Mouse (Mus musculus): ENCODE results near the gene 4921524J17Rik. TPM values are rescaled to one million over a fixed set of nuclear protein-coding genes. Genes with fewer than 3 reads are reported as not detected.

The 4921524J17Rik gene
- 60.8 TPM for polyA plus RNA-seq (2014; fragmentation: Illumina TruSeq; extraction: RNeasy Lipid Tissue Mini Kit (QIAGEN cat#74804); ENCODE audit: low read depth, low replicate concordance)

DNA sequence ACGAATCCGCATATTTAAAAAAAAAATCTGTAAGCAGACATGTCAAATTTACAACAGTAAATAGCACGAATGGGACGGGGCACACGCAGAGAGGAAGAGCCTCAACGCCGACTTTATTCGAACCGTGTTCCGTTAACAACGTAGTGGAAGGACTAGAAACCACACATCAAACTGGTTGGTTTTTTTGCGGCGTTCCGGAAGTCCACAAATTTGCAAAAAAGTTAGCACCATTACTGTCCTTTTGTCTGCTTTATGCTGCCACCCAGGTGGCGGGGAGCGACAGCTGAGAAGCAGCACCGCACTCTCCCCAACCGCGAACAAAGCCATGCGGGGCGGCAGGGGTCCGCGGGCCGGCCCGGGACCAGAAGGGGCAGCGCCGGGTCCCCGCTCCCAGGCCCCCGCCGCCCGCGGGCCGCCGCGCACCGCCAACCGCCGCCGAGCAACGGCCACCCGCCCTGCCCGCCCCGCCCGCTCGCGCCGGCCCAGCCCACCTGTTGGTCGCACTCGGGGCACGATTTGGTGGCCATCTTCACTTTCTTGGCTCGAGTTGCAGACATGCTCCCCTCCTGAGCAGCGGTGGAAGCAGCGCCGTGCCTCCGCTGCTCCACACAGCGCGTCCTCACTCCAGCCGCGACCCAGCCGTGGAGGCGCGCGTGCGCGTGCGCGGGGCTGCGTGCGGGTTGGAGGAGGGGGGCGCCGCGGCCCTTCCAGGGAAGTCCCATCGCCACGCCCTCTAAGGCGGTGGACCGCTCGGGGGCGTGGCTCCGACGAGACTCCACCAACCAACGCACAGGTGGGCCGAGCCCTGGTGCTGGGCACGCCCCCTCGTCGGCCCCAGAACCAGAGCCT lies at the start of gene 4921524J17Rik:
4921524J17Rik (minus strand) TSS at position 666 of the 849 bp plus-strand sequence.

GRCm38 (mm10) chr8:85386205-85386604 lies 46.4 kb downstream of the 4921524J17Rik start, which contains the start of gene Mylk3:
Gene Mylk3 (minus strand): TSS chr8:85386345.

Other genes starting within 250 kb of the 4921524J17Rik start
- gene Olfr371, start 206.8 kb downstream of the 4921524J17Rik start, polyA plus RNA-seq (2014; fragmentation: Illumina TruSeq; extraction: RNeasy Lipid Tissue Mini Kit (QIAGEN cat#74804); ENCODE audit: low read depth, low replicate concordance) = 0.67 TPM
- gene Orc6, start 133.2 kb downstream of the 4921524J17Rik start, polyA plus RNA-seq (2014; fragmentation: Illumina TruSeq; extraction: RNeasy Lipid Tissue Mini Kit (QIAGEN cat#74804); ENCODE audit: low read depth, low replicate concordance) = 50.5 TPM
- gene Vps35, start 133.0 kb downstream of the 4921524J17Rik start, polyA plus RNA-seq (2014; fragmentation: Illumina TruSeq; extraction: RNeasy Lipid Tissue Mini Kit (QIAGEN cat#74804); ENCODE audit: low read depth, low replicate concordance) = 247 TPM
- gene Mylk3, start 46.5 kb downstream of the 4921524J17Rik start, polyA plus RNA-seq (2014; fragmentation: Illumina TruSeq; extraction: RNeasy Lipid Tissue Mini Kit (QIAGEN cat#74804); ENCODE audit: low read depth, low replicate concordance) = 1.1 TPM
- gene Gpt2, start 59.7 kb upstream of the 4921524J17Rik start, polyA plus RNA-seq (2014; fragmentation: Illumina TruSeq; extraction: RNeasy Lipid Tissue Mini Kit (QIAGEN cat#74804); ENCODE audit: low read depth, low replicate concordance) = 22.2 TPM
- gene Dnaja2, start 122.5 kb upstream of the 4921524J17Rik start, polyA plus RNA-seq (2014; fragmentation: Illumina TruSeq; extraction: RNeasy Lipid Tissue Mini Kit (QIAGEN cat#74804); ENCODE audit: low read depth, low replicate concordance) = 226 TPM

All from testis, adult 10 weeks (tissue).